Mouse (Mus musculus) myocyte (in vitro differentiated cells): Measurements from ENCODE around the gene Aldh3b1. TPM values are rescaled to one million over a fixed set of nuclear protein-coding genes. Genes with fewer than 3 reads are reported as not detected.
A peak's percentile ranks its signal among the peaks of the same experiment; 100 is the strongest.

ENCODE experiments used
- H3K27me3 ChIP-seq: one replicate; pipeline ENCODE4 v1.6.1; 2011; ENCODE audit not compliant: control insufficient read depth, insufficient read depth, insufficient read length
- H3K36me3 ChIP-seq: one replicate; pipeline ENCODE4 v1.6.1; 2011; ENCODE audit not compliant: control insufficient read depth, insufficient read depth
- H3K4me2 ChIP-seq: one replicate; pipeline ENCODE4 v1.6.1; 2011; ENCODE audit warnings: low read depth, control low read depth
- H3K4me3 ChIP-seq: one replicate; pipeline ENCODE4 v1.5.1; 2011; ENCODE audit warnings: mild to moderate bottlenecking, control low read depth, moderate library complexity
- H3K79me2 ChIP-seq: one replicate; pipeline ENCODE4 v1.6.1; 2011; ENCODE audit not compliant: control insufficient read depth, insufficient read depth
- H3ac ChIP-seq: one replicate; pipeline ENCODE4 v1.6.1; 2011; ENCODE audit not compliant: control insufficient read depth, insufficient read length
- CEBPB ChIP-seq: IDR thresholded peaks from 2 replicates; pipeline ENCODE4 v1.6.1; 2011; ENCODE audit warnings: mild to moderate bottlenecking, moderate library complexity; ENCODE audit not compliant: poor library complexity, insufficient read depth, severe bottlenecking
- E2F4 ChIP-seq: IDR thresholded peaks from one replicate; pipeline ENCODE4 v1.6.1; 2011; ENCODE audit warnings: mild to moderate bottlenecking, control low read depth, moderate library complexity; ENCODE audit not compliant: insufficient read depth
- MAX ChIP-seq: IDR thresholded peaks from one replicate; pipeline ENCODE4 v1.6.1; 2011; ENCODE audit warnings: low read depth, mild to moderate bottlenecking, control low read depth
- MYOD1 ChIP-seq, 3 experiments: IDR thresholded peaks; one replicate each; pipeline ENCODE4 v1.6.1; 2011; ENCODE audit warnings: control low read depth in 2 of 3, low read depth in 2 of 3, mild to moderate bottlenecking in 2 of 3, moderate library complexity in 1 of 3; ENCODE audit not compliant: insufficient read length in 2 of 3, control insufficient read depth in 1 of 3
- MYOG ChIP-seq, 3 experiments: IDR thresholded peaks; one replicate each; pipeline ENCODE4 v1.6.1; 2011; ENCODE audit warnings: control low read depth in 2 of 3, low read depth in 2 of 3, mild to moderate bottlenecking in 2 of 3; ENCODE audit not compliant: insufficient read length in 2 of 3, control insufficient read depth in 1 of 3, insufficient read depth in 1 of 3
- POLR2A ChIP-seq: IDR thresholded peaks from one replicate; pipeline ENCODE4 v1.6.1; 2011; ENCODE audit warnings: low read depth, mild to moderate bottlenecking, control low read depth, moderate library complexity; ENCODE audit not compliant: insufficient read length
- POLR2AphosphoS2 ChIP-seq: IDR thresholded peaks from one replicate; pipeline ENCODE4 v1.6.1; 2011; ENCODE audit warnings: low read depth, control low read depth; ENCODE audit not compliant: insufficient read length
- REST ChIP-seq: IDR thresholded peaks from one replicate; pipeline ENCODE4 v1.6.1; 2011; ENCODE audit warnings: mild to moderate bottlenecking, control low read depth, moderate library complexity; ENCODE audit not compliant: insufficient read depth, insufficient read length
- SRF ChIP-seq: IDR thresholded peaks from one replicate; pipeline ENCODE4 v1.6.1; 2011; ENCODE audit warnings: low read depth; ENCODE audit not compliant: control insufficient read depth, insufficient read length
- TCF12 ChIP-seq: IDR thresholded peaks from one replicate; pipeline ENCODE4 v1.6.1; 2011; ENCODE audit warnings: mild to moderate bottlenecking, control low read depth; ENCODE audit not compliant: poor library complexity, insufficient read depth, severe bottlenecking
- TCF3 ChIP-seq: IDR thresholded peaks from one replicate; pipeline ENCODE4 v1.6.1; 2011; ENCODE audit warnings: low read depth, control low read depth; ENCODE audit not compliant: insufficient read length
- USF1 ChIP-seq: IDR thresholded peaks from one replicate; pipeline ENCODE4 v1.6.1; 2011; ENCODE audit warnings: low read depth, mild to moderate bottlenecking, control low read depth, moderate library complexity
- polyA plus RNA-seq: library from polyadenylated mRNA; unstranded; fragments of >200 nt; fragmentation: generic; extraction: Trizol; gene quantifications from one replicate; pipeline ENCODE4 v1.2.1, GENCODE M21; 2012; ENCODE audit warnings: missing spikeins

Gene Aldh3b1
- polyA plus RNA-seq, 1 experiment: 51.8 TPM

GRCm38 (mm10) chr19:3912337-3913204 is 17.0 kb downstream of the Aldh3b1 start, which contains the start of gene Ndufs8:
Gene Ndufs8, minus strand, starts transcription at chr19:3912774.
- peaks cover 14% of the 10 kb centered on the region for H3K79me2 ChIP-seq
- no peaks in the 10 kb centered on the region for H3K36me3 ChIP-seq
- TF ChIP-seq SRF: no peak
- no peak for TF ChIP-seq MYOD1 (IDR thresholded peaks at IDR 0.05; ENCODE audit: control insufficient read depth in 1 of 3, insufficient read length in 2 of 3, low read depth in 2 of 3)
- TF ChIP-seq USF1: no peak
- no peak for TF ChIP-seq TCF12
- peak; percentile 83 for TF ChIP-seq POLR2AphosphoS2
- peak; percentile 64 for TF ChIP-seq E2F4
- TF ChIP-seq POLR2A: peak; percentile 73
- no peak for TF ChIP-seq MYOG (IDR thresholded peaks at IDR 0.05; ENCODE audit: control insufficient read depth in 1 of 3, insufficient read depth in 1 of 3, insufficient read length in 2 of 3, low read depth in 2 of 3)
- TF ChIP-seq CEBPB: 0 out of 2 replicates have a peak, but pooled peaks have one; percentile 4
- TF ChIP-seq REST: no peak
- H3K4me2 ChIP-seq: peak within 1 kb of the TSS; percentile 99
- H3K4me3 ChIP-seq: peak within 1 kb of the TSS; percentile 52
- no peaks in the 10 kb centered on the region for H3K27me3 ChIP-seq
- H3ac ChIP-seq: peak within 1 kb of the TSS; percentile 61

GRCm38 (mm10) chr19:3910206-3910605 is 19.4 kb downstream of the Aldh3b1 start:
- Histone ChIP-seq H3K4me3 (no peak overlapping the region), H3K36me3 (no peaks in the 10 kb centered on the region), H3K4me2 (no peak overlapping the region), H3K27me3 (no peaks in the 10 kb centered on the region), H3K79me2 (peaks cover 30% of the 10 kb centered on the region), H3ac (no peak overlapping the region)
- no peak for TF ChIP-seq CEBPB

GRCm38 (mm10) chr19:3907876-3908660 is 21.5 kb downstream of the Aldh3b1 start:
- Histone ChIP-seq H3K4me3 (peak overlapping the region; percentile 84), H3ac (no peak overlapping the region), H3K27me3 (no peaks in the 10 kb centered on the region), H3K79me2 (peaks cover 42% of the 10 kb centered on the region), H3K4me2 (peak overlapping the region; percentile 95), H3K36me3 (no peaks in the 10 kb centered on the region)
- TF ChIP-seq MYOD1 (IDR thresholded peaks at IDR 0.05; ENCODE audit: control insufficient read depth in 1 of 3, insufficient read length in 2 of 3, low read depth in 2 of 3): no peak
- no peak for TF ChIP-seq POLR2A
- no peak for TF ChIP-seq MYOG (IDR thresholded peaks at IDR 0.05; ENCODE audit: control insufficient read depth in 1 of 3, insufficient read depth in 1 of 3, insufficient read length in 2 of 3, low read depth in 2 of 3)
- no peak for TF ChIP-seq POLR2AphosphoS2
- no peak for TF ChIP-seq REST
- no peak for TF ChIP-seq E2F4
- TF ChIP-seq SRF: no peak
- no peak for TF ChIP-seq CEBPB
- no peak for TF ChIP-seq TCF3
- TF ChIP-seq USF1: no peak
- no peak for TF ChIP-seq TCF12
- no peak for TF ChIP-seq MAX

- peak within 1 kb of the TSS; percentile 84 for H3K4me3 ChIP-seq
- H3K27me3 ChIP-seq: no peaks in the 10 kb centered on the region
- H3ac ChIP-seq: peak within 1 kb of the TSS; percentile 45
- peaks cover 3% of the 10 kb centered on the region for H3K36me3 ChIP-seq
- peaks cover 42% of the 10 kb centered on the region for H3K79me2 ChIP-seq
- TF ChIP-seq SRF: no peak
- TF ChIP-seq POLR2AphosphoS2: peak; percentile 92
- TF ChIP-seq CEBPB: 0 out of 2 replicates have a peak, but pooled peaks have one; percentile 35
- peak; percentile 87 for TF ChIP-seq POLR2A
- H3K4me2 ChIP-seq: peak within 1 kb of the TSS; percentile 95
These were observed 22.5 kb downstream of the Aldh3b1 start, which contains the start of gene Tcirg1 for GRCm38 (mm10) chr19:3906795-3907786. Gene Tcirg1, minus strand, starts transcription at chr19:3907133.
